ENCODE assay signal across 8 mouse cellular contexts in the genomic region with DNA sequence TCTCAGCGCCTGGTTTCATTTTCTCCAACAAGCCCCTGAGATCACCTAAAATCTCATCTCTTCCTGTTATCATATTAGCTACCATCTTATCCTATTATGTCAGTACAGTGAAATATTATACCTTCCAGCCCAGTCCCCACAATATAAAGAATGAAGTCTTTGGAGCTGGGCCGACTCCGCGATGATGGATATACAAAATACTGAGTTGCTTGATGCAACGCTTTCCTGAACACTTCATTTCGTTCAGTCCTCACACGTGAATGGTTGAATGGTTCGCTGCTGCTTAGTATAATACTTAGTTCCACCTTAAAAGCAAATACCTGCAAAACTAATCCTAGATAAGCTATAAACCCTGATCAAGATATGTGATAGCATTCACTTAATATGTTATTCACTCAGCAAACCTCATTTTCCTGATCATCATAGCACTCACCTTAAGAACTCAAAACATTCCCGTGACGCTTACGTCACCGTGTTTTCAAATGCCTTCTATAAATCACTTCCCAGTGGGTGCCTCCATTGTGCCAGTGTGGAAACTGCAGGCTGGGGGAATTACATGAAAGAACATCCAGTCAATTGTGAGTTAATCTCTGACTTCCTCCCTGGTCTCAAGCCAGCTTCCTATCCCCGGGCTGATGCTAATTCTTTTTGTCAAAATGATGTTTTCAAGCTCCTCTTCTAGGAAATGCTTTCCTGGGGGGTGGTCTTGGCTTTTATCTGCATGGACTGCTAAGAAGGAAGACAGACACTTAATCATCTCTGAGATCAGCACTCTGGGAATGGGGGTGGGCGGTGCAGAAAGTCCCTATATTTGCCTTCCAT. TPM values are rescaled to one million over a fixed set of nuclear protein-coding genes. Genes with fewer than 3 reads are reported as not detected.
DNase-seq lines count a peak whose midpoint lies in the region; ATAC-seq lines count a peak whose summit lies in the region.

A gene (minus strand): TSS at position 466 of the 822 bp plus-strand sequence.

- intact Hi-C loops in left cerebral cortex, postnatal 25 days (cut with DNase I), result no loop called here

- DNase-seq in cerebellum, postnatal 14 days, result peak; percentile 32 to 38
- DNase-seq in cerebellum, adult 8-10 months, result no peak
- DNase-seq in adrenal gland, postnatal 14 days, result no peak
- no peak for DNase-seq in left cerebral cortex, postnatal 25 days (ENCODE audit: low spot score in 2 of 2)
- DNase-seq in right cerebral cortex, postnatal 36 days (ENCODE audit: low spot score in 2 of 2), result no peak

- H3K9me3 ChIP-seq in forebrain, embryonic 15.5 days, result no peaks in the 10 kb centered on the region
- H3K9me3 ChIP-seq in neural tube, embryonic 12.5 days, result no peaks in the 10 kb centered on the region

- H3K27me3 ChIP-seq in forebrain, embryonic 15.5 days, result no peaks in the 10 kb centered on the region
- no peaks in the 10 kb centered on the region for H3K27me3 ChIP-seq in neural tube, embryonic 12.5 days (replicated peaks)

- no peaks in the 10 kb centered on the region for H3K36me3 ChIP-seq in forebrain, embryonic 15.5 days
- no peaks in the 10 kb centered on the region for H3K36me3 ChIP-seq in neural tube, embryonic 12.5 days

- H3K27ac ChIP-seq in forebrain, embryonic 15.5 days (replicated peaks), result peak within 1 kb of the TSS; percentile 42
- H3K27ac ChIP-seq in neural tube, embryonic 12.5 days, result no peak within 1 kb of the TSS

- H3K4me1 ChIP-seq in forebrain, embryonic 15.5 days, result peaks cover 25% of the 10 kb centered on the region
- H3K4me1 ChIP-seq in neural tube, embryonic 12.5 days, result no peaks in the 10 kb centered on the region

- peak; percentile 50 for ATAC-seq in forebrain, embryonic 15.5 days (replicated peaks)
- no peak for ATAC-seq in hematopoietic stem cell, adult 5-6 weeks (replicated peaks in 1 of 2; ENCODE audit: insufficient read depth in 1 of 2, low FRiP score in 2 of 2, low TSS enrichment in 1 of 2, low read depth in 1 of 2, poor library complexity in 2 of 2, severe bottlenecking in 2 of 2)
- ATAC-seq in neural tube, embryonic 12.5 days (ENCODE audit: low FRiP score, low read depth), result peak; percentile 75

- peak within 1 kb of the TSS; percentile 32 for H3K4me2 ChIP-seq in forebrain, embryonic 15.5 days (replicated peaks)
- H3K4me2 ChIP-seq in neural tube, embryonic 12.5 days (replicated peaks), result no peak within 1 kb of the TSS; the same call in 1 of the 2 replicates

- H3K4me3 ChIP-seq in forebrain, embryonic 15.5 days, result peak within 1 kb of the TSS; percentile 18
- H3K4me3 ChIP-seq in neural tube, embryonic 12.5 days, result no peak within 1 kb of the TSS

- 23% methylated on average over 14 of the region's 14 CpGs for WGBS in forebrain, embryonic 15.5 days
- WGBS in neural tube, embryonic 12.5 days, result 33% methylated on average over 14 of the region's 14 CpGs

- 0 out of 2 replicates have a peak within 1 kb of the TSS, but pooled peaks have one; percentile 13 for H3K9ac ChIP-seq in forebrain, embryonic 15.5 days (replicated peaks)
- no peak within 1 kb of the TSS for H3K9ac ChIP-seq in neural tube, embryonic 12.5 days

RNA-seq across cellular contexts. Expression of the gene that starts here (rescaled TPM):
- total RNA-seq in adrenal gland, postnatal 14 days (2021), result 64.5 and 76.8 TPM in 2 replicates
- 52.6 and 57.1 TPM in 2 replicates for polyA plus RNA-seq in forebrain, embryonic 15.5 days (2015; fragmentation: Nextera tagmentation; extraction: Ambion mirVana)
- total RNA-seq in hematopoietic stem cell, adult 5-6 weeks (2017), result 73.7 and 82.4 TPM in 2 replicates
- total RNA-seq in left cerebral cortex, postnatal 25 days (2021), result 100 to 1,000 TPM; 176 to 181 TPM
- 61.5 and 67.9 TPM in 2 replicates for polyA plus RNA-seq in neural tube, embryonic 12.5 days (2016; fragmentation: Nextera tagmentation; extraction: Ambion mirVana)

Comparison
In these comparisons a context has a peak if more than half of its experiments do, and no peak if none do; other contexts are left out.
1. DNase-seq: peak in cerebellum, postnatal 14 days (2 of 2); none in cerebellum, adult 8-10 months (single experiment), adrenal gland, postnatal 14 days (single experiment), left cerebral cortex, postnatal 25 days (0 of 2) and right cerebral cortex, postnatal 36 days (0 of 2).
2. ATAC-seq: peak in forebrain, embryonic 15.5 days (single experiment) and neural tube, embryonic 12.5 days (single experiment); none in hematopoietic stem cell, adult 5-6 weeks (0 of 2).